In genomic region chr9:119964206-119964605, GRCm38 (mm10) we compare ENCODE assay signal across 15 mouse cellular contexts. TPM values are rescaled to one million over a fixed set of nuclear protein-coding genes. Genes with fewer than 3 reads are reported as not detected.
DNase-seq lines count a peak whose midpoint lies in the region; ATAC-seq and TF ChIP-seq lines count a peak whose summit lies in the region.
"Had no signal": no experiment of that assay in that cellular context is flagged by ENCODE, and none has a peak within 500 bp of the region (broad histone marks: within the 10 kb centered on the region; RNA-seq: fewer than 3 reads in every experiment).

No protein-coding gene starts in this region.

- H3K4me3 ChIP-seq in heart, postnatal 0 days (ENCODE audit: low read depth, low read length) = no peak overlapping the region
- H3K4me3 ChIP-seq in lung, embryonic 16.5 days (ENCODE audit: low read length) = no peak overlapping the region
- H3K4me3 ChIP-seq in left cerebral cortex, adult 2 months = no peak overlapping the region
- no peak overlapping the region for H3K4me3 ChIP-seq in stomach, postnatal 0 days (ENCODE audit: low read depth, low read length)
- H3K4me3 ChIP-seq: forebrain, embryonic 13.5 days; layer of hippocampus, adult 2 months; stomach, embryonic 15.5 days had no signal

- TF ChIP-seq CTCF in heart, postnatal 0 days (IDR thresholded peaks at IDR 0.05; ENCODE audit: low read depth) = no peak
- no peak for TF ChIP-seq CTCF in left cerebral cortex, adult 2 months (IDR thresholded peaks at IDR 0.05)
- TF ChIP-seq CTCF in stomach, postnatal 0 days (IDR thresholded peaks at IDR 0.05; ENCODE audit: low read depth) = no peak

- no peaks in the 10 kb centered on the region for H3K36me3 ChIP-seq in heart, postnatal 0 days (replicated peaks; ENCODE audit: control insufficient read depth, insufficient read depth, low read length)
- no peaks in the 10 kb centered on the region for H3K36me3 ChIP-seq in lung, embryonic 16.5 days (ENCODE audit: control insufficient read depth, insufficient read depth, low read length)
- no peaks in the 10 kb centered on the region for H3K36me3 ChIP-seq in stomach, postnatal 0 days (ENCODE audit: control insufficient read depth, insufficient read depth, low read length)
- H3K36me3 ChIP-seq: stomach, embryonic 15.5 days had no signal

- peak overlapping the region; percentile 74 for H3K27ac ChIP-seq in heart, postnatal 0 days (ENCODE audit: low read depth)
- H3K27ac ChIP-seq in lung, embryonic 16.5 days (ENCODE audit: low read length) = peak overlapping the region; percentile 31; the same call in 1 of the 2 replicates
- H3K27ac ChIP-seq in left cerebral cortex, adult 2 months = no peak overlapping the region
- H3K27ac ChIP-seq in stomach, postnatal 0 days (replicated peaks) = no peak overlapping the region
- H3K27ac ChIP-seq: forebrain, embryonic 13.5 days; hindbrain, embryonic 14.5 days; layer of hippocampus, adult 2 months; macrophage; stomach, embryonic 15.5 days had no signal

- H3K4me2 ChIP-seq in heart, postnatal 0 days (ENCODE audit: low read depth, low read length) = no peak overlapping the region
- H3K4me2 ChIP-seq in lung, embryonic 16.5 days (ENCODE audit: low read depth, low read length) = no peak overlapping the region
- no peak overlapping the region for H3K4me2 ChIP-seq in stomach, postnatal 0 days (replicated peaks; ENCODE audit: low read depth)
- H3K4me2 ChIP-seq: forebrain, embryonic 13.5 days; hindbrain, embryonic 14.5 days; stomach, embryonic 15.5 days had no signal

- peak; percentile 51 for DNase-seq in kidney, adult 11 months
- DNase-seq in kidney, postnatal 10 days = no peak
- DNase-seq in heart, adult 9 months (ENCODE audit: low spot score in 2 of 2) = peak; percentile 54 to 67
- DNase-seq in heart, postnatal 0 days (ENCODE audit: low spot score) = peak; percentile 44
- DNase-seq in left cerebral cortex, adult 2 months (ENCODE audit: extremely low spot score in 1 of 2, low spot score in 2 of 2) = no peak
- no peak for DNase-seq in layer of hippocampus, postnatal 25 days (ENCODE audit: extremely low spot score in 1 of 2, low spot score in 1 of 2)
- DNase-seq in stomach, postnatal 0 days (ENCODE audit: low spot score) = no peak
- DNase-seq: cerebellum, adult 2 months; gastrocnemius, postnatal 10 days had no signal

- 61% methylated on average over 3 of the region's 3 CpGs for WGBS in heart, postnatal 0 days
- WGBS in lung, embryonic 16.5 days = 47% methylated on average over 3 of the region's 3 CpGs
- WGBS in stomach, postnatal 0 days = 68% methylated on average over 3 of the region's 3 CpGs

- H3K4me1 ChIP-seq in heart, postnatal 0 days (ENCODE audit: control insufficient read depth, insufficient read depth) = peaks cover 9% of the 10 kb centered on the region
- H3K4me1 ChIP-seq in lung, embryonic 16.5 days (replicated peaks; ENCODE audit: control insufficient read depth, insufficient read depth, low read length) = peaks cover 13% of the 10 kb centered on the region
- H3K4me1 ChIP-seq in stomach, postnatal 0 days (replicated peaks; ENCODE audit: control insufficient read depth, insufficient read depth) = no peaks in the 10 kb centered on the region
- H3K4me1 ChIP-seq: forebrain, embryonic 13.5 days had no signal

- H3K27me3 ChIP-seq in heart, postnatal 0 days (ENCODE audit: control insufficient read depth, insufficient read depth, low read length) = no peaks in the 10 kb centered on the region
- H3K27me3 ChIP-seq in lung, embryonic 16.5 days (ENCODE audit: control insufficient read depth, insufficient read depth, low read depth, low read length) = no peaks in the 10 kb centered on the region
- H3K27me3 ChIP-seq in stomach, postnatal 0 days (ENCODE audit: control insufficient read depth, insufficient read depth, low read length) = no peaks in the 10 kb centered on the region
- H3K27me3 ChIP-seq: stomach, embryonic 15.5 days had no signal

- no peaks in the 10 kb centered on the region for H3K9me3 ChIP-seq in heart, postnatal 0 days (replicated peaks; ENCODE audit: control insufficient read depth, low read length)
- H3K9me3 ChIP-seq in lung, embryonic 16.5 days (ENCODE audit: control insufficient read depth, low read length) = no peaks in the 10 kb centered on the region
- H3K9me3 ChIP-seq in stomach, postnatal 0 days (ENCODE audit: control insufficient read depth, low read length) = no peaks in the 10 kb centered on the region
- H3K9me3 ChIP-seq: forebrain, embryonic 13.5 days; stomach, embryonic 15.5 days had no signal

- peak; percentile 48 for ATAC-seq in heart, postnatal 0 days (ENCODE audit: insufficient read depth, low read depth)
- ATAC-seq in lung, embryonic 16.5 days (ENCODE audit: low read depth) = peak; percentile 66
- ATAC-seq in stomach, postnatal 0 days (ENCODE audit: low FRiP score, low TSS enrichment) = no peak
- ATAC-seq: forebrain, embryonic 13.5 days had no signal

- intact Hi-C loops in left cerebral cortex, adult 2 months (cut with DNase I) = no loop called here

- peak; percentile 82; the same call in 1 of the 2 replicates for TF ChIP-seq EP300 in heart, postnatal 0 days (IDR thresholded peaks at IDR 0.05; ENCODE audit: low read depth)
- no peak for TF ChIP-seq EP300 in stomach, postnatal 0 days (optimal IDR thresholded peaks at IDR 0.05)

- no peak overlapping the region for H3K9ac ChIP-seq in heart, postnatal 0 days (replicated peaks; ENCODE audit: low read depth, low read length)
- no peak overlapping the region for H3K9ac ChIP-seq in lung, embryonic 16.5 days (ENCODE audit: low read length)
- no peak overlapping the region for H3K9ac ChIP-seq in stomach, postnatal 0 days (ENCODE audit: low read length)
- H3K9ac ChIP-seq: forebrain, embryonic 13.5 days; hindbrain, embryonic 14.5 days; stomach, embryonic 15.5 days had no signal

RNA-seq across cellular contexts. Expression of gene Csrnp1, which starts 20.3 kb away (rescaled TPM):
- total RNA-seq in heart, postnatal 0 days (2014; rRNA removed; ENCODE audit: low replicate concordance) = 23.8 and 96.9 TPM in 2 replicates
- 4.0 and 4.2 TPM in 2 replicates for polyA plus RNA-seq in heart, postnatal 0 days (2015; fragmentation: Nextera tagmentation; extraction: Ambion mirVana)
- polyA plus RNA-seq in lung, embryonic 16.5 days (2015; fragmentation: Nextera tagmentation; extraction: Ambion mirVana) = 9.6 and 9.8 TPM in 2 replicates
- 10 to 100 TPM; 28.7 to 31.3 TPM for total RNA-seq in left cerebral cortex, adult 2 months (2021)
- 10 to 100 TPM; 14.5 to 15.9 TPM for total RNA-seq in layer of hippocampus, postnatal 25 days (2021)
- polyA plus RNA-seq in stomach, postnatal 0 days (2015; fragmentation: Nextera tagmentation; extraction: Ambion mirVana) = 5.5 and 5.6 TPM in 2 replicates

RNA-seq across cellular contexts. Expression of gene Ttc21a, which starts 26.8 kb away (rescaled TPM):
- total RNA-seq in heart, postnatal 0 days (2014; rRNA removed; ENCODE audit: low replicate concordance) = 0.27 TPM in 1 of 2 replicates, not detected in the other
- polyA plus RNA-seq in heart, postnatal 0 days (2015; fragmentation: Nextera tagmentation; extraction: Ambion mirVana) = 0.05 and 0.07 TPM in 2 replicates
- polyA plus RNA-seq in lung, embryonic 16.5 days (2015; fragmentation: Nextera tagmentation; extraction: Ambion mirVana) = 1.3 and 2.1 TPM in 2 replicates
- total RNA-seq in left cerebral cortex, adult 2 months (2021) = under 1 TPM; 0.45 to 0.77 TPM
- total RNA-seq in layer of hippocampus, postnatal 25 days (2021) = 1 to 10 TPM in 1 of 2 experiments, under 1 TPM in 1; 0.71 to 1.3 TPM
- polyA plus RNA-seq in stomach, postnatal 0 days (2015; fragmentation: Nextera tagmentation; extraction: Ambion mirVana) = 0.04 TPM in 2 replicates

RNA-seq across cellular contexts. Expression of gene Gorasp1, which starts 26.8 kb away (rescaled TPM):
- total RNA-seq in heart, postnatal 0 days (2014; rRNA removed; ENCODE audit: low replicate concordance) = 10.0 and 63.5 TPM in 2 replicates
- polyA plus RNA-seq in heart, postnatal 0 days (2015; fragmentation: Nextera tagmentation; extraction: Ambion mirVana) = 14.1 and 16.8 TPM in 2 replicates
- 29.8 and 35.7 TPM in 2 replicates for polyA plus RNA-seq in lung, embryonic 16.5 days (2015; fragmentation: Nextera tagmentation; extraction: Ambion mirVana)
- total RNA-seq in left cerebral cortex, adult 2 months (2021) = 10 to 100 TPM; 30.7 to 38.0 TPM
- 10 to 100 TPM; 35.4 to 37.9 TPM for total RNA-seq in layer of hippocampus, postnatal 25 days (2021)
- 17.8 and 18.8 TPM in 2 replicates for polyA plus RNA-seq in stomach, postnatal 0 days (2015; fragmentation: Nextera tagmentation; extraction: Ambion mirVana)

RNA-seq across cellular contexts. Expression of gene Xirp1, which starts 59.2 kb away (rescaled TPM):
- total RNA-seq in heart, postnatal 0 days (2014; rRNA removed; ENCODE audit: low replicate concordance) = 140 and 178 TPM in 2 replicates
- polyA plus RNA-seq in heart, postnatal 0 days (2015; fragmentation: Nextera tagmentation; extraction: Ambion mirVana) = 38.4 and 45.1 TPM in 2 replicates
- polyA plus RNA-seq in lung, embryonic 16.5 days (2015; fragmentation: Nextera tagmentation; extraction: Ambion mirVana) = 1.3 and 1.6 TPM in 2 replicates
- total RNA-seq in left cerebral cortex, adult 2 months (2021) = under 1 TPM; 0.14 to 0.20 TPM
- under 1 TPM; 0.07 to 0.19 TPM for total RNA-seq in layer of hippocampus, postnatal 25 days (2021)
- polyA plus RNA-seq in stomach, postnatal 0 days (2015; fragmentation: Nextera tagmentation; extraction: Ambion mirVana) = 0.05 and 0.11 TPM in 2 replicates
- polyA plus RNA-seq: forebrain, embryonic 13.5 days; hindbrain, embryonic 14.5 days; macrophage had no signal

Comparison
In these comparisons a context has a peak if more than half of its experiments do, and no peak if none do; other contexts are left out.
1. DNase-seq: peak in kidney, adult 11 months (single experiment), heart, adult 9 months (2 of 2) and heart, postnatal 0 days (single experiment); none in kidney, postnatal 10 days (single experiment), left cerebral cortex, adult 2 months (0 of 2), layer of hippocampus, postnatal 25 days (0 of 2) and stomach, postnatal 0 days (single experiment).
2. H3K27ac ChIP-seq: peak in heart, postnatal 0 days (single experiment) and lung, embryonic 16.5 days (single experiment); none in left cerebral cortex, adult 2 months (single experiment) and stomach, postnatal 0 days (single experiment).